Mouse (Mus musculus) left cerebral cortex, postnatal 10 days (tissue): ENCODE results near the gene Fhl5. TPM values are rescaled to one million over a fixed set of nuclear protein-coding genes. Genes with fewer than 3 reads are reported as not detected.
"Not testable (repeated sequence)": the region's sequence is repeated elsewhere in the genome, so short reads cannot be mapped to it uniquely, and the experiment has no call there.

Experiments used
- DNase-seq, 2 experiments: peaks; one replicate each; pipeline ENCODE4 v3.0.0; 2021 to 2022; ENCODE audit warnings: low spot score in 2 of 2, mixed read lengths in 1 of 2; ENCODE audit errors: extremely low spot score in 1 of 2
- intact Hi-C: fragments of 180-260 bp; cut with DNase I; formaldehyde crosslinking; loops from one replicate; pipeline ENCODE4 v1.15.1; 2025
- total RNA-seq, 2 experiments: library from RNA; stranded (reverse); gene quantifications; 2 replicates each; pipeline ENCODE4 v1.2.3; 2021

Fhl5 gene
- total RNA-seq, result 1 to 10 TPM; 1.2 to 1.5 TPM

DNA sequence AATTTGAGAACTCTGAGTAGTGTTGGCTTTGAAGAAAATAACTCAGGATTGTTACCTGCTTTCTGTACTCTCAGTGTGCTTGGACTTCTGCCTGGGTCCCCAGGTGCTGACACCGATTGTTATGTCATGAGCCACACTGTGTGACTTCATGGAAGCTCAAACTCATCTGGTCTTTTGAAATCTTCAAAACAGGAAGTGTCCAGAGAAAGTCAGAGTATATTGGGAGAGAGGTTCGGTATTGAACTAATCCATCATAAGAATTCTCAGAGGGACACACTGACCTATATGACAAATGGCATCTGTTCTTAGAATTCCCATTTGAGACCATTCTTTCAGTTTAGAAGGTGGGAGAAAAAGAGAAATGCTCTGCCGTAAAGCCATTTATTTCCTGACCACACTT lies at the start of gene Fhl5:
Gene Fhl5, minus strand, starts transcription at position 101 of the 400 bp plus-strand sequence.
- DNase-seq, result no peak
- intact Hi-C loops, result no loop called here

DNA sequence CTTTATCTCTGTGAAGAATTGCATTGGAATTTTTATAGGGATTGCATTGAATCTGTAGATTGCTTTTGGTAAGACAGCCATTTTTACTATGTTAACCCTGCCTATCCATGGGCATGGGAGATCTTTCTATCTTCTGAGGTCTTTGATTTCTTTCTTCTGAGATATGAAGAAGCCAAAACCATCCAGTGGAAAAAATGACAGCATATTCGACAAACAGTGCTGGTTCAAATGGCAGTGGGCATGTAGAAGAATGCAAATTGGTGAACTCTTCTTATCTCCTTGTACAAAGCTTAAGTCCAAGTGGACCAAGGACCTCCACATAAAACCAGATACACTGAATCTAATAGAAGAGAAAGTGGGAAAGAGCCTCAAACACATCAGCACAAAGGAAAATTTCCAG lies 42.3 kb upstream of the Fhl5 start:
- intact Hi-C loops, result loop anchor here (10.0 kb wide), 1 partner anchor 510 kb away; no protein-coding TSS in a partner anchor
- not testable (repeated sequence) for DNase-seq

DNA sequence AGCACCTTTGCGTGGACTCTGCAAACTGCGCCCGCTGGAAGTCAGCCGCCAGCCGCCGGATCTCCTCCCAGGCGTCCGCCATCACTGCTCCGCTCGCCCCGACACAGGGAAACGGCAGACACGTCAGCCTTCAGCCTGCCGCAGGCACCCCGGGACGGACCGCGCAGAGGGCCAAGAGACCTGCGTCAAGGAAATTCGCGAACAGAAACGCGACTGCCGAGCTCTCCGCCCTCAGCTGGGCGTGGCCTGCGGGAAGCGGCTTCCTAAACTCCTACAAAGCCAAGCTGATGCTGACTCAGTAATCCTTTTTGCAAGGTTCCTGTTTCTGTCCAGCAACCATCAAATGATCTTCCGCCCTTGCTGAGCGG lies 39.0 kb upstream of the Fhl5 start, which contains the start of gene Ufl1:
Gene Ufl1, minus strand, starts transcription at position 151 of the 368 bp plus-strand sequence.
- intact Hi-C loops, result loop anchor here (10.0 kb wide), 1 partner anchor 513 kb away; no protein-coding TSS in a partner anchor

DNA sequence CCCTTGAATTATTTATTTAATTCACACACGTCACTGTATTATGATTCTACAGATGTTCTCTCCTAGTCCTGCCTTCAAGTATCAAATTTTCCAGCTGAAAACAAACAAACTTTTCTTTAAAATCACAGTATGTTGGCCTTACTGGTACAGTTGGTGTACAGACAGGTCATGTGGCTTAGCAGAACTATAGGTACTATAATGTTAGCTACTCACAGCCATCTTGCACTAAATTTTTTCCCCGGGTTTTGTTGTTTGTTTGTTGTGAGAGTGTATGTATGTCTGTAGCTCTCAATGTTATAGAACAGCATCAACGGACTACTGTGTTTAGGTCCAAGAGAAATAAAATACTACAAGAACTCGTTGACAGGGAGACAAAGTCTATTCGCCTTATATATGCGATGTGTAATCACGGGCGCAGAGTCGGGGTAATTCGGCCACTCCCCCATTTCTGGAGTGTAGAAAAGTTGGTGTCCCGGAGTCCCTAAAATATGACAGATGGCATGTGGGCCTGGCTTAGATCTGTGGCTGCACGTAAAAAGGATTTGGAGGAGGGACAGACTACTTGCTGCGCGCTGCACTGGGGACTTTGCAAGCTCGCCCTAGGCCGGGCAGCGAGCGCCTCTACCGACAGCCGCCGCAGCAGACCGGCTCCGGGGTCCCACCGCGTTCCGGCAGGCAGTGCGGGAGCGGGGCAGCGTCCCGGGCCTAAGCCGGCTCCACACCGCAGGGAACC lies 38.4 kb upstream of the Fhl5 start:
- intact Hi-C loops, result loop anchor here (10.0 kb wide), 1 partner anchor 514 kb away; no protein-coding TSS in a partner anchor
- DNase-seq, result no peak

More for the DNA sequence above, 39.0 kb upstream of the Fhl5 start, which contains the start of gene Ufl1:
- peak; percentile 95 to 97 for DNase-seq

DNA sequence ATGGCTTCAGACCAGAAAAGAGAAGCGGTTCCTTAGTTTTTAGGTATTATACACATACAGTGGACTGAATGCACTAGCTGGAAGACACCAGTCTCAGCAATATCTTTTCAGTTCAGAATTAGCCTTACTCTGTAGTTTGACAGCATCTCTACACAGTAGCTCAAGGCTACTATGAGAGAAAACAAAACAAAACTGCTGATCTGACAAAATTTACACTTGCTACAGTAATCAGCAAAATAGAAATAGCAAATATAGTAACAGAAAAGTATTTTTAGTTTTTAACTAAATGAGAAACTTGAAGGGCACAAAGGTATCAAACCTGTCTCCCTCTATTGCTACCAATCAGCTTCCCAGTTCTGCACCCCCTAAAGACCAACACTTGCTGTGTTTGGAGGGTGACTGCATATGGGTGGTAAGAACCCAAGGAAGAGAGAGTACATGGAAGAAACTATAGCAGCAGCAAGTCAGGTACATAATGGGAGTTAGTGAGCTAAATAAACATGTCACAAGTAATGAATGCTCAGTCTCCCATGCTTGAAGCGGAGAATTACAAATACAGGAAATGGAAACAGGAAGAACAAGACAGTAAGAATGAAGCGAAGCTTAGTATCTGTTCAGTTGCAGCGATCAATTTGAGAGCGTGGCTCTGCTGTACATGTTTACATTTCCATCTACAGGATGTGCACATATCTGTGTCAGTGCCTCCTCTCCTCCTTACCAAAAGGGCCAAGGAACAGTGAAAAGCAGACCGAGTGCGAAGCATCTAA lies 30.4 kb upstream of the Fhl5 start:
- no peak for DNase-seq
- intact Hi-C loops, result no loop called here

DNA sequence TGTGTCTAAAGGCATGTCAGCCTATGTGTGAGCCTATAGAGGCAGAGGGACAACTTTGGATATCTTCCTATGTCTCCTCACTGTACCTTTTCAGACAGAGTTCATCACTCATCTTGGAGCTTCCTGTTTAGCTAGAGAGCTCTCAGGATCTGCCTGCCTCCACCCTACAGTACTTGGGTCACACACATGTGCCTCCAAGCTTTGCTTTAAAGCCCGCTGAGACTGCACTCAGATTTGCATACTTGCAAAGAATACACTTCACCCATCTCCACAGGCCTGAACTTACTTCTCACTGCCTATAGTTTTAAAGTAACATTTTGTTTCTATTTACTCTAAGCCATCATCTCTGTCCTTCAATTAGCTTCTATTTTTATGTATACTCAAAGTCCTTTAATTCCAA lies 29.2 kb upstream of the Fhl5 start:
- intact Hi-C loops, result no loop called here
- no peak for DNase-seq

DNA sequence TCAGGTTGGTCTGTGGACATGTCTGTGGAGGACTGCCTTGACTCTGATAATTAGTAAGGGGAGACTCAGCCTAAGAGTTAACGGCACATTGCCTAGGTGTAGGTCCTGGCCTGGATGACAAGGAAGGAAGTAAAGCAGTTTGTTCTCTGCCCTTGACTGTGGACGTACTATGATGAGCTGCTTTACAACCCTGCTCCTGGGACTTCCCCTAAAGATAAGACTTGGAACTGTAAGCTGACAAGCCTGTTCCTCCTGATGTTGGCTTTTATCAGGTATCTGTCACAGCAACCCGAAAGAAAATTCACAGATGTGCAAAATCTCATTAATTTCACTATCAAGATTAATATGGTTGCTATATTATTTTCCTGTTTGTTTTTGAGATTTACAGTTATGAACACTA lies 24.5 kb upstream of the Fhl5 start:
- DNase-seq, result no peak
- intact Hi-C loops, result no loop called here

DNA sequence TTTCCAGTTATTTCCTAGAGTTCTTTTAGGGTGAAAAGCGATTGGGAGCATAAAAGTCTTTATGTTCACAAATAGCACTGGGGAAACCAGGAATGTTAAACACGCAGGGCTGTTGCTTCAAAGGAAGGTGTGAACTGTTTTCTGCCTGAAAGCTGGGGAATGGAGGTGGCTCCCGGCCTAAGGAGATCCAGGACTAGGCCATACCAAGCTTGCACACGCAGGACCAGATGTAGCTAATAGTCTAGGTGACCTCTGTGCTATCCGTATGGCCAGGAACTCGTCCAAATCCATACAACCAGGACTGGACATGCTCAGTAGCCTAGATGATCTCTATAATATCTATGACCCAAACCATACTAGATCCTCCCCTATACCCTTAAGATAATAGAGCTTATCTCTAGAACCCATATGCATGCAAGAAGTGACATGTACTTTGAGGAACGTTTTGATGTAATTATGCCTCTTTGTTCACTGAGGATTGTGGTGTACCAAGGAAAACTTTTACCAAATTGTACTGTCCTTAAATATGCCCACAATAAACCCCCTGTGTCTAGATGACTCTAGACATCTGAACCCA lies 15.2 kb upstream of the Fhl5 start:
- no peak for DNase-seq
- intact Hi-C loops, result no loop called here

DNA sequence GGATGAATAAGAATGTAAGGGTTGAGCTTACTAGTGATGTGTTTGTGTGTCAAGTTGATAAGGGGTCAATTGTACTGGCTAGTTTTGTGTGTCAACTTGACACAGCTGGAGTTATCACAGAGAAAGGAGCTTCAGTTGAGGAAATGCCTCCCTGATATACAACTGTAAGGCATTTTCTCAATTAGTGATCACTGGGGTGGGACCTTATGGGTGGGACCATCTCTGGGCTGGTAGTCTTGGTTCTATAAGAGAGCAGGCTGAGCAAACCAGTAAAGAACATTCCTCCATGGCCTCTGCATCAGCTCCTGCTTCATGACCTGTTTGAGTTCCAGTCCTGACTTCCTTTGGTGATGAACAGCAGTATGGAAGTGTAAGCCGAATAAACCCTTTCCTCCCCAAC lies 7.0 kb downstream of the Fhl5 start:
- DNase-seq, intact Hi-C loops: not testable (repeated sequence)

DNA sequence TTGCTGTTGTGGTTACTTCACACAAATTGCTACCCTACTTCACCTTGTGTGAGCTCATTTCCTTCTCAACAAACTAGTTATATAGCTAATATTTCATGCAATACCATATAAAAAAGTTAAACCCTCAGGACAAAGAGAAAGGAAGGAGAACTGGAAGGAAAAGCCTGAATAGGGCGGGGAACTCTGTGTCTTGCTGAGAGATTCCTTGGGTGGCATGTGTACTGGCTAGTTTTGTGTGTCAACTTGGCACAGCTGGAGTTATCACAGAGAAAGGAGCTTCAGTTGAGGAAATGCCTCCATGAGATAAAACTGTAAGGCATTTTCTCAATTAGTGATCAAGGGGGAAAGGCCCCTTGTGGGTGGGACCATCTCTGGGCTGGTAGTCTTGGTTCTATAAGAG lies 8.9 kb downstream of the Fhl5 start:
- intact Hi-C loops, DNase-seq: not testable (repeated sequence)

DNA sequence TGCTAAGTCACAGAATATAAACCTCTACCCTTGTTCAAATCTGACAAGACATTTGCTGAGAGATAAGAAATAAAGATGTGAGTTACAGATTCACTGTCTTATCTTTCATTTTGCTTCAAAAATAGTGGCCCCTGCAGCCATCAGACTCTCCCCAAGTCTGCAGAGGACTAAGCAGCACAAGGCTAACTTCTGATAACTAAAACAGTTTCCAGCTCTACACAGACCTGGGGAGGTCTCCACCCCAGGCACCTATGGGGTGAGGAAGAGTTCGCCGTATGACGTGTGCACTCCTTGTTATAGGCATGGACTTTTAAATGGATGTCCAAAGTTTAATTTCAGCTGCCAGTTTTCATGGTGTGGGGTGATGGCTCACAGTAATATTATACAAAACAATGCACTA lies 10.1 kb downstream of the Fhl5 start:
- DNase-seq, result no peak
- intact Hi-C loops, result no loop called here

DNA sequence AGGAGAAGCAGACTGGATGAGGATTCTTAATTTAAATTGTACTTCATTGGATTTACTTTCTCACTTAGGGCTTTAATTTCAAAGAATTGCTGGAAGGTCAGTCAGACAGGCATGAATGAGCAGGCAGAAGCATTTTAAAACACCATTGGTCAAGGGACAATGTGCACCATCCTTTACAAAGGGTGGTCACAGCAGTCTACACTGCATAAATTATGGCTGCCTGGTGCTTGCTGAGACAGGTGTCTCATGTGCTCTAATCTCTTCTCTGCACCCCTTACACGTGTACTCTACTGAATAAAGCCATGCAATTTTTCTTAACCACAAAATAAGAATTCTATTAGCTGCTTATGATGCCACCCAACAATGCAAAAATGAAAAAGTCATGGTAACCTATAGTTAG lies 15.1 kb downstream of the Fhl5 start:
- no peak for DNase-seq
- intact Hi-C loops, result no loop called here

DNA sequence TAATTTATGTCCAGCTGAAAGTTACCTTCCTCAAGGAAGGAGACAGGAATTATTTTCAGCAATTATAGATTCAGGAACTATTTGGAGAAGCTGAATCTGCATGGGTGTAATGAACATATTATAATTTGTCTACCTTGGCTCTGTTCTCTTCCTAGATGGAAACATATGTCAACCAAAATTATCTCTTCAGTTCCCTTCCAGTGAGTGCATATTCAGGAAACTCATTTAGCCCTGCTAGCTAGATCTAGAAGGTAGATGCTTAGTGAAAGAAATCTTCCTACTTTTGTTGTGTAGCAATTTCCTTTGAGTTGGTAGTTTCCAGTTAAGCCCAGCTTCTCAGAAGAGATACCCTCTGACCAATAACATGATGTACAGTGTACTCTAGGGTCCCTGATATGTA lies 20.7 kb downstream of the Fhl5 start:
- DNase-seq, result no peak
- intact Hi-C loops, result no loop called here

DNA sequence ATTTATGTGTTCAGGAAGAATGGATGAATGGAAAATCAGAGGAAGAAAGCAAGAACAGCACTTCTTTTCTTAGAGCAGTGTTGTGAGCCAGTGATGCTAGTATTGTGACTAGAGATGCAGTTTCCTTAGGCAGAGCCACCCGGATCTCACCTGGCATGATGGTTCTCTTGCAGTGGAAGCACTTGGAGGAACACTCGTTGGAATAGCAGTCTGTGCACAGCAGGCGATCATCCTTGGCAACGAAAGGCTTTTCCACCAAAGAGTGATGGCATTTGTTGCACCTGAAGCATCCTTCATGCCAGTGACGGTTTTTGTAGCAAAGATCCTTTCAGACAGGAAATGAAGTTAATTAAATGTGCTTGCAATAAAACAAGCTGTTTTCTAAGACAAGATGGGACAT lies 29.2 kb downstream of the Fhl5 start:
- DNase-seq, result no peak
- intact Hi-C loops, result no loop called here

DNA sequence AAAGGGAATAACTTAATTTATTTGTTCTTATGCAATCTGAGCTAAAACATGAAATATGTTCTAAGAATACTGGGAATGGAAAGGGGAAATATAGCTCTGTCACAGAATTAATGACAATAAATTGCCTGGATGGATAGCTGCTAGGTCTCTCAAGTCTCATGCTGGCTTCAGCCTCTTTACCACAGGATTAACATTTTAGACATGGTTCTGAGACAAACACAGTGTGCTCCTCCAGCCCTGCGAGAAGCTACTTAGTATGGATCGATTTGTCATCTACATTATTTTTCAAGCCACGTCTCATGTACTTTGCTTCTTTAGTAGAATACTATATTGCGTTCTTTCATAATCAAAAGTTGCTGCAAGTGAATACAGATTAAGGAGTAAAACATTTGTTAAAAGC lies 36.5 kb downstream of the Fhl5 start:
- intact Hi-C loops, result no loop called here
- no peak for DNase-seq

DNA sequence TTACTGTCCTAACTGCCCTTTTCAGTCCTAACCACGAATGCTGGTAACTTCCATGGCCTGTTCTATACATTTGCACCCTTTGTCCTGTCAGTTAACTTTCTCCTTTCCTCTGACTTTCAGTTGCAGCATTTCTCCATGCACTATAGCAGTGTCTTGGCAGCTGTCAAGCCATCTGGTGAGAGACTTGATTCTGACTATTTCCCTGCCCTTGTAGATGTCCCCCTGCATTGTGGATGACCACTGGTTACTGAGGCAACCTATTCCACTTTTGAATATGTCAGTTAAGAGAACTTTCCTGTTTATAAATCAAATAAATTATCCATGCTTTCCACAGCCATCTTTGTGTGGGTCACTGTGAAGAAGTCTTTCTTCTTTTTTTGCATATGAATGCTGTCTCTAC lies 45.4 kb downstream of the Fhl5 start:
- intact Hi-C loops, result no loop called here

DNA sequence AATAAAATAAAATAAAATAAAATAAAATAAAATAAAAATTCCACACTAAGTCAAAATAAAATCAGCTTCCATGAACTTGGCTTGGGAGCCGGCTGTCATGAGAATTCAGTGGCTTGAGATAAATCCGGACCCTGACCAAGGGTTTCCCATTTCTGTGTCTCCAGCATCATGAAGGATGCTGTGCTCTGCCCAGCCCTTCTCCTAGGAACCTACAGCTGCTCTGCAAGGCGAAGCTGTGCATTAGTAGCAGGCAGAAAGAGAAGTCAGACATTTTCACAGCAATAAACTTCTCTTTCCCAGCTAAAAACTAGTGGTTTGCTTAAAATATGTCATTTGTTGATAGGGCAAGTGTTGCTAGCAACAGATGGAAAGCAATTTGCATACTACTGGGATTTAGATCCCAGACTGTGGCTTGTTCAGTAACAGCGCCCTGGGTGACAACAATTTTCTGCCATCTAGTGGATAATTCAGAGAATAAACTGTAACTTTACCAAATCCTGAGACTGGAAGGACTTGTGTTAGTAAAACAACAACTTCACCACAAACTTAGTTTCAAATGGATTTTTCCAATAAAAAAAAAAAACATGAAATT lies 63.0 kb downstream of the Fhl5 start:
- intact Hi-C loops, result loop anchor here (5.0 to 10.0 kb wide), 2 partner anchors 282 to 465 kb away; partner anchors contain the start of gene Ndufaf4
- peak in 1 of 2 experiments; percentile 43 for DNase-seq

More for the DNA sequence above, 45.4 kb downstream of the Fhl5 start:
- DNase-seq, result no peak
